Mouse (Mus musculus) retina, postnatal 7 days (tissue): ENCODE measurements around the gene Rbpms2.

Experiments
- DNase-seq: peaks from one replicate; pipeline ENCODE4 v3.0.0-alpha.2; 2012; ENCODE audit warnings: low read depth, low spot score

Gene Rbpms2

DNA sequence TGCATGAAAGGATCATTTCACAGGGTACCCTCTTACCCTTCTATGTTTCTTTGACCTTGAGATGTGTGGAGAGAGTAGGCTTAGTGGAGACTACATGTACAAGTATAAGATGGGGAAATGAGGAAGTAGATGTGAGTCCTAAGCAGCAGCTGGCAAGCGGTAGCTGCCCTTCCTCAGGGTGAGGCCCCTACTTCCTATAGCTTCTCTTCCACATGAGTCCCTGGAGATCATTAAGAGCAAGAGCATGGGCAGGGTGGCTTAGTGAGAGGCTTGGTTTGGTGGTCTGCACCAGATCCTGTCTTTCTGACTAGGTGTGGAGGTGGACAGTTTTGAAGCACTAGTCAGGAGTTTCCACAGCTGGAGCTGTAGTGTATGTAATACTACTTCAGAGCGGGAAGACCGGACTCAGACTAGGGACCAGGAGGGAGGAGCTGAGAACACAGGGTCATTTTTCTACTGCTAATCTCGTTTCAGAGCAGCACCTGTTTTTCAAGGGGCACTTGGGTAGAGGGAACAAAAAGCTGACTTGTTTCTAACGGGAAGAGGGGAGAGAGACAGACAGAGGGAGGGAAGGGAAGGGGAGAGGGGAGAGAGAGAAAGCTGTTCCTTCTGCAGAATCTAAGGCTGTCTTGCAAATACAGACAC, 63.6 kb downstream of the Rbpms2 start:
- no peak for DNase-seq

DNA sequence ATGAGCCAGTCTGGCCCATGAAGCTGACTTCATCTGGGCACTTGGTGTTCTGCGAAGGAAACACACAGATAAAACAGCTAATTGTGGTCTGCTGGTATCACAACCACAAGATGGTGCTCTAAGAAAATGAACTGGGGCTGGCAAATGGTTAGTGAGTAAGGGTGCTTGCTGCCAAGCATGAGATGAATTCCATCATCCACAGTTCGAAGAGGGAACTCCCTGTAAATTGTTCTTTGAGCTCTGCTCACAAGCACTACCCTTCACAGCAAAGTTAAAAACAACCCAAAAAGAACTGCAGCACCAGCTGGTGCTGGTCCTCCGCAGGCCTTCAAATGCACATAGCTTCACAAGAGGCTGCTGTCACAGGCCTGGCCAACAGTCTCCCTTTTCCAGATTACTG, 66.2 kb downstream of the Rbpms2 start:
- DNase-seq: no peak

DNA sequence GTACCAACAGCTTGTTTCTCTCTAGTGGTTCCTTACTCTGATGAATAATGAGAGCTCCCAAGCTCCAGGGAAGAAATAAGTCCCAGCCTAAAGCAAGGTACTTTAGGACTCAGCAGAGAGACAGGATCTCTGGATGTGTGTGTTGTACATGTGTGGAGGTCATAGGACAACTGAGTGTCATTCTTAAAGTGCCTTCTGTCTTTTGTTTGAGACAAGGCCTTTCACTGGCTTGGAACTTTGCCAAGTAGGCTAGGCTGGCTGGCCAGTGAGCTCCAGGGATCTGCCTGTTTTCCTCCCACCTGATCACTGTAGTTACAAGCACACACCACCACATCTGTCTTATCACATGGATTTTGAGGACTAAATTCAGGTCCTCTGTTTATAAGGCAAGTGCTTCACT, 66.9 kb downstream of the Rbpms2 start:
- no peak for DNase-seq

- no peak for DNase-seq
Measured at GRCm38 (mm10) chr9:65697356-65697755, 67.9 kb downstream of the Rbpms2 start.

- DNase-seq: no peak
Measured at GRCm38 (mm10) chr9:65697992-65698391, 68.5 kb downstream of the Rbpms2 start.

DNA sequence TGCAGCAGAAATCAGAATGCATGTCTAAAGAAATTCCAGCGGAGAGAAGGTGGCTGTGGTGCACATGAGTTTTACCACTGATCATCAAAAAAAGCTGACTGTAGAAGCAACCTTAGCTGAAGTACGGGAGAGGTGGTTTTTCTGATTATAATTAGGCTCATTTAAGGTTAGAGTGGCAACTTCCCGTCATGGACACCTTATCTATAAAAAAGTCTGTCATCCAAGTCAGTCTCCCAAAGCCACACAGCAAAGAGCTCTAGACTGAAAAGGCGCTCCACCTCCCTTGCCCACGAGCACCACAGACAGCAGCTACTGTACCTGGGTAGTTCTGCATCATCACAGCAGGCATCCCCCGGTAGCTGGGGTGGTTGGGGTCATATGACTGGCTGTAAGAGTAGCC, 71.1 kb downstream of the Rbpms2 start:
- no peak for DNase-seq

- DNase-seq: no peak
Measured at GRCm38 (mm10) chr9:65702286-65702685, 72.8 kb downstream of the Rbpms2 start.

GRCm38 (mm10) chr9:65703241-65703640, 73.8 kb downstream of the Rbpms2 start:
- DNase-seq: no peak

DNA sequence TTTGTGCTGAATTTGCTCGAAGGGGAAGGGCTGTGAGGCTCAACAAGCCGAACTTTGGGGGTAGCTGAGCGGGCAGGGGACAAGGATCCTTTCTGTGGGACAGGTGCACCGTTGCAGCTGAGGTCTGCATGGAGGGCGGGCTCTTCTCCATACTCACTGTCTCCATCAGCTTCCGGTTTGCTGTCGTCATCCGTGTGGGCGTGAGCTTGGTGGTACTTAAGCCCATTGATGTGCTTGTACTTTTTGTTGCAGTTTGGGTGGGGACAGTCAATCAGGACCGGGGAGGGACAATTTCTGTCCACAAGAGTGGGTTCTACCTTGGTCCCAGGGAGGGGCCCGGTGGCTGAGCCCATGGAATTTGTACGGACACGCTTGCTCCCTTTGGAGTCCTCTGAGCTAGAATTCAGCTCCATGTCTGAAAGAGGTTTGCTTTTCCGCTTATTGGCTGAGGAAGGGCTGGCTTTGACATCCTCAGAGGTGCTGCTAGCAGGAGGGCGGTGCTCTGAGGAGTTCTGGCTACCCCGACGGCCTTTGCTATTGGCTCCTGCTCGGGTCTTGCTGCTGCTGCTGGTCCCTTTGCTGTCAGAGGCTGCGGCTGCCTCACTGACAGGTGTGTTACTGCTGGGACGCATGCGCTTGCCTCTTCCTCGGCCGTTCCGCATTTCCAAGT, 74.6 kb downstream of the Rbpms2 start:
- no peak for DNase-seq
